Mouse (Mus musculus) forebrain, embryonic 10.5 days (tissue): ENCODE results near the gene Smarce1. TPM values are rescaled to one million over a fixed set of nuclear protein-coding genes. Genes with fewer than 3 reads are reported as not detected.
"Not testable (repeated sequence)": the region's sequence is repeated elsewhere in the genome, so short reads cannot be mapped to it uniquely, and the experiment has no call there.

Source experiments
- DNase-seq: peaks from one replicate; pipeline ENCODE4 v3.0.0-alpha.2; 2017; ENCODE audit warnings: low spot score; ENCODE audit errors: extremely low spot score
- H3K27ac ChIP-seq: fragments of 300-500 bp; sonication (generic); 2 replicates; pipeline ENCODE4 v1.5.1; 2016; ENCODE audit warnings: mild to moderate bottlenecking
- H3K27me3 ChIP-seq: fragments of 300-500 bp; sonication (generic); 2 replicates; pipeline ENCODE4 v1.6.1; 2016; ENCODE audit warnings: mild to moderate bottlenecking; ENCODE audit not compliant: poor library complexity, severe bottlenecking
- H3K36me3 ChIP-seq: fragments of 300-500 bp; sonication (generic); replicated peaks from 2 replicates; pipeline ENCODE4 v1.6.1; 2016; ENCODE audit warnings: mild to moderate bottlenecking, moderate library complexity
- H3K4me1 ChIP-seq: fragments of 300-500 bp; sonication (generic); 2 replicates; pipeline ENCODE4 v1.6.1; 2016
- H3K4me3 ChIP-seq: fragments of 300-500 bp; sonication (generic); 2 replicates; pipeline ENCODE4 v1.5.1; 2016; ENCODE audit warnings: mild to moderate bottlenecking, moderate library complexity
- H3K9me3 ChIP-seq: fragments of 300-500 bp; sonication (generic); 2 replicates; pipeline ENCODE4 v1.6.1; 2016; ENCODE audit warnings: mild to moderate bottlenecking, moderate library complexity
- WGBS: fragments of 180-500 bp; shearing (Covaris S2); methylation state at CpG from one replicate; pipeline ENCODE4 v1.1.7; 2016; 5-methylcytosine and 5-hydroxymethylcytosine counted together
- polyA plus RNA-seq: library from polyadenylated mRNA; unstranded; fragments of >200 nt; fragmentation: Nextera tagmentation; extraction: Ambion mirVana; gene quantifications from 2 replicates; pipeline ENCODE4 v1.2.1, GENCODE M21; 2016

Smarce1 gene
- polyA plus RNA-seq, 1 experiment from 2014 or later, result 322 TPM

DNA sequence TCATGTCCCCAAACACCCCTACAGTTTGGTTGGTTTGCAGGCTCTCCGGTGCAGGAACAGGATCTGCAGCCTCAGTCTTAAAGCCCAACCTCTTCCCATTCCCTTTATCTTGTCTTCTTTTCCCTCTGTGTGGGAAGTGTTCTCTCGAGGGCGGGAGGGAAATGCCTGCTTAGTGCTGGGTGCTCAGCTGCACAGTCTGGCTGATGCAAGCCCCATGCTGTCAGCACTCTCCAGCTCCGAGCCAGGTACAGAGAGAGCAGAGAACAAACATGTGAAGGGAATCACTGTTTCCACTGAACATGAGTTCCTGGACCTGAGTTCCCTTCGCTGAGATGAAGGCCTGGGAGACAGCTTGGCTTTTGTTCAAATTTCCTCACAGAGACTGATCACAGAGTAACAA is 19.4 kb upstream of the Smarce1 start:
- Histone ChIP-seq H3K9me3 (no peaks in the 10 kb centered on the region), H3K4me3 (no peak overlapping the region), H3K36me3 (no peaks in the 10 kb centered on the region), H3K27me3 (no peaks in the 10 kb centered on the region), H3K4me1 (peaks cover 5% of the 10 kb centered on the region; the same call in 1 of the 2 replicates), H3K27ac (no peak overlapping the region)
- no peak for DNase-seq
- WGBS, result 67% methylated on average over 5 of the region's 5 CpGs

DNA sequence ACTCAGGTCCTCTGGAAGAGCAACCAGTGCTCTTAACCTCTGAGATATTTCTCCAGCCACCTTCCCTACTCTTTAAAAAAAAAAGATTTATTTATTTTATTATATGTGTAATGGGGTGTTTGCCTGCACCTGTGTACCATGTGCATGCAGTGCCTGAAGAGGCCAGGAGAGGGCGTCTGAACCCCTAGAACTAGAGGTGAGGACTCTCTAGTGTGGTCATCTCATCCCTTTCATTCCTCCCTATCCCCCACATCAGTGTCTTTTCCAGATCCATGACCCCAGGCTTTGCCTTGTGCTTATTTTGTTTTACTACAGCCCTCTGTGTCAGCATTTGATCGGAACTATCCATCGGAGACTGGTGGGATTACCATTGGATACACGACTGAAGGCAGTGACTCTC is 18.3 kb upstream of the Smarce1 start:
- Histone ChIP-seq H3K36me3 (no peaks in the 10 kb centered on the region), H3K4me1 (peaks cover 7% of the 10 kb centered on the region), H3K9me3 (no peaks in the 10 kb centered on the region), H3K27ac (no peak overlapping the region), H3K27me3 (no peaks in the 10 kb centered on the region), H3K4me3 (no peak overlapping the region)
- WGBS, result 58% methylated on average over 4 of the region's 4 CpGs
- no peak for DNase-seq

DNA sequence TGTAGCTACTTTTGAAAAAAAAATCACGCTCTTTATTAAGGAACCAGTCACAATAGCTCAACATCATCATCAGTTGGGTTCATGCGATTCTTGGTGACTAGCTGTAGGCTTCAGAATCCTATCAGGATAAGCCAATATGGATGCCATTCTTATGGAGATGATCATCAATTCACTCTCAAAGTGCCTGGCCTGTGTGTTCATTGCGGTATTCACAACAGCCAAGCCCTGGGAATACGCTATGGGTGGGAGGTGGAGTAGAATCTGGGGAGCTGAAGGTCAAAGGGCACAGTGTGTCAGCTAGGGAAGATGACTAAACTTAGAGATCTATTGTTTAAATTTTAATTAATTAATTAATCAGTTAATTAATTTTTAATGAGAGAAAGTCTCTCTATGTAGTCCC is 17.1 kb upstream of the Smarce1 start:
- Histone ChIP-seq H3K4me1 (peaks cover 8% of the 10 kb centered on the region), H3K27ac (no peak overlapping the region), H3K36me3 (no peaks in the 10 kb centered on the region), H3K27me3 (no peaks in the 10 kb centered on the region), H3K4me3 (no peak overlapping the region), H3K9me3 (no peaks in the 10 kb centered on the region)
- no peak for DNase-seq
- 91% methylated on average over 4 of the region's 4 CpGs for WGBS

DNA sequence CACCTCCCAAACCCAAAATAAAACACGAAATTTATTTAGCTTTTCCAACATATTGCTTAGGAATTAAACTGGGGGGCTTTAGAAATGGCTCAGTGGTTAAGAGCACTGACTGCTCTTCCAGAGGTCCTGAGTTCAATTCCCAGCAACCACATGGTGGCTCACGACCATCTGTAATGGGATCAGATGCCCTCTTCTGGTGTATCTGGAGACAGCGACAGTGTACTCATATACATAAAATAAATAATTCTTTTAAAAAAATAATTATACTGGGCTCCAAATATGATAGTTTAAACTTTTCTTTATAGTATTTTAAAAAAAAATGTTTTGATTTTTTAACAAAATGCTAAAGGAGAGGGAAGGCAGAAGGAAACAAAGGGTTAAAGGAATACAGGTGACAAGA is 13.7 kb upstream of the Smarce1 start:
- DNase-seq, H3K4me3 ChIP-seq: not testable (repeated sequence)
- 55% methylated on average over 3 of the region's 3 CpGs for WGBS

DNA sequence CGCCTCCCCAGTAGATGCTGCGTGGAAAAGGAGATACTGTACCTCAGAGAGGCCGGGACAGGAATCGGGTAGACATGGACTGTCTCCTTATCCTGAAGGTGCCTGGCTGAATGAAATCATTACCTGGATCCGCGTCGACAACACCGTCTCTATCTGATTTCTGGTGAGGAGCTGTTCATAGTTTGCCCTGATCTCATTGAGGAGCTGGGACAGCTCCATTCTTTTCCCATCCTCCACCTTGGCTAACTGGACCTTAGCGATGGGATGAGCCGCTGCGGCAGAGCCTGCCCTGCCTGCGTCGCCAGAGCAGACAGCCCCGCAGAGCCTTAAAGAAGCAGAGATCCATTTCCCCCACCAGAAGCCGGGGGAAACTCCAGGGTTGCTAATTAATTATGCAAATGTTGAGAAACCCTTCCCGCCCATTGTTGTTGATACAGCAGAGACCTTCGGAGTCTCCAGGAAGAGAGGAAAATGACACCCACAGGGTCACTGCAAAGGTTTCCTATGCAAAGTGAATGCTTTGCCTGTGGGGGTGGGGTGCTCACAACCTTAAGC is 13.1 kb upstream of the Smarce1 start, which contains the start of gene Krt222:
TSS of gene Krt222 (minus strand) at position 266 of the 555 bp plus-strand sequence.
- peaks cover 8% of the 10 kb centered on the region for H3K4me1 ChIP-seq
- DNase-seq, result peak; percentile 20
- no peaks in the 10 kb centered on the region for H3K36me3 ChIP-seq
- no peaks in the 10 kb centered on the region for H3K27me3 ChIP-seq
- H3K9me3 ChIP-seq, result no peaks in the 10 kb centered on the region
- 8% methylated on average over 17 of the region's 17 CpGs for WGBS
- H3K27ac ChIP-seq, result no peak within 1 kb of the TSS
- peak within 1 kb of the TSS; percentile 40 for H3K4me3 ChIP-seq

More for the DNA sequence above, 13.7 kb upstream of the Smarce1 start:
- not testable (repeated sequence) for H3K27ac ChIP-seq, H3K27me3 ChIP-seq, H3K4me1 ChIP-seq, H3K9me3 ChIP-seq, H3K36me3 ChIP-seq

DNA sequence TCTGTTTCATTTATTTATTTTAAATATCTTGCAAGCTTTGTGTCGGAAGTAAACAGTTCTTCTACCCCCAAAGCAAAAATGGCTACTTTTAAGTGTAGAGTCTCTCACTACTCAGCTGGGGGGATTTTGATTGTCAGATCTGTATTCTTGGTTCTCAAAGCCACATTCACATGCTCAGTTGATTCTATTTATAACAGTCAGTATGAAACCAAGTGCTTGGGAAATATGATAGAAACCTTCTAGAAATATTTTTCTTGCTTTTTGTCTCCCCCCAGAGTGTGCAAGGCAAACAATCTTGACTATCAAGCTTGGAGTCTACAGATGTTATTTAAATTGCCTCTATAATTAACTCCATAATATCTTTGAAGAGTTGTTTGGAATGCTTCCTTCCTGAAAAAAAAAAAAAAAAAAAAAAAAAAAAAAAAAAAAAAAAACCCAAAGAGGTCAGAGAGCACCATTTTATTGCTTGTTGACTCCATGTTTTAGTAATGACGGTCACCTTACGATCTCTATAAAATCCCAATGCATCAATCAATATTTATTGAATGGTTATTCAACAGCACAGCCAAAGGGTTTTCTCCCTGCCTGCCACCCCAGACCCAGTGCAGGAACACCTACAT is 12.5 kb upstream of the Smarce1 start:
- Histone ChIP-seq H3K27ac (no peak overlapping the region), H3K9me3 (no peaks in the 10 kb centered on the region), H3K36me3 (no peaks in the 10 kb centered on the region), H3K4me1 (peaks cover 8% of the 10 kb centered on the region), H3K4me3 (peak overlapping the region; percentile 40), H3K27me3 (no peaks in the 10 kb centered on the region)
- no peak for DNase-seq
- 85% methylated on average over 3 of the region's 3 CpGs for WGBS

DNA sequence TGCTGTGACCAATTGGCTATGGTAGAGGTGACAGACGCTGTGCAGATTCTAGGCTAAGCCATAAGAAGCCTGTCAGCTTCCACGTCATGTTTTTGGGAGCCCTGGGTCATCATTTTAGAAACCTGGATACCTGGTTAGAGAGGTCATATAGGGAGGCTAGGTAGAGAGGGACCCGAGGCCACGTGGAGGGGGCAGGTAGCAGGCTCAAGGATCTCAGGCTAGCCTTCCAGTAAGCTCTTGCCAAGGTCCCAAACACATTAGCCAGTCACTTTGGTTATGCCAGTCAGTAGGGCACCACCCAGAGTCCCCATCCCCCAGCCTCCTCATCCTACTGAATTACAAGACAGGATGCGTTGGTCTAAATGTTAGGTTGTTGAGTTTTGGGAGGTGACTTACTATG is 11.2 kb upstream of the Smarce1 start:
- WGBS, result 80% methylated on average over 5 of the region's 5 CpGs
- Histone ChIP-seq H3K36me3 (no peaks in the 10 kb centered on the region), H3K9me3 (no peaks in the 10 kb centered on the region)

DNA sequence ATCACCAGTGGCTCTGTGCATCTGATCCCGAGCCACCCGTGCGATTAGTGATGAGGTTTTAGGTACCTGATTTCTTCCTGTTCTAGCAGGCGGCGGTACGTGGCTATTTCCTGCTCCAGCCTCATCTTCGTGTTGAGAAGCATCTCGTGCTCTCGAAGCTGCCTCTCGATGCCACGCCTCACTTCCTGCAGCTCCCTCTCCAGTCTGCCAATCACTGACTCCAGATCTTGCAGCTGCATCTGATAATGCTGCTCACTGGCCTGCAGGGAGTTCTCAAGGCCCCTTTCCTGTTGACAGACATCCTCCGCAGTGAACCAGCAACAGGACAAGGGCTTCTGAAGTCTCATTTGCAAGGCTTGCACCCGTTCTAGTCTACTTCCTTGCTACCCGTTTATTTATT is 7.7 kb upstream of the Smarce1 start:
- Histone ChIP-seq H3K4me3 (no peak overlapping the region), H3K9me3 (no peaks in the 10 kb centered on the region), H3K27me3 (no peaks in the 10 kb centered on the region), H3K27ac (no peak overlapping the region), H3K4me1 (no peaks in the 10 kb centered on the region), H3K36me3 (no peaks in the 10 kb centered on the region)
- no peak for DNase-seq
- 73% methylated on average over 14 of the region's 14 CpGs for WGBS

More for the DNA sequence above, 11.2 kb upstream of the Smarce1 start:
- Histone ChIP-seq H3K4me1 (peaks cover 8% of the 10 kb centered on the region), H3K27me3 (no peaks in the 10 kb centered on the region), H3K27ac (no peak overlapping the region), H3K4me3 (no peak overlapping the region)
- DNase-seq, result no peak

DNA sequence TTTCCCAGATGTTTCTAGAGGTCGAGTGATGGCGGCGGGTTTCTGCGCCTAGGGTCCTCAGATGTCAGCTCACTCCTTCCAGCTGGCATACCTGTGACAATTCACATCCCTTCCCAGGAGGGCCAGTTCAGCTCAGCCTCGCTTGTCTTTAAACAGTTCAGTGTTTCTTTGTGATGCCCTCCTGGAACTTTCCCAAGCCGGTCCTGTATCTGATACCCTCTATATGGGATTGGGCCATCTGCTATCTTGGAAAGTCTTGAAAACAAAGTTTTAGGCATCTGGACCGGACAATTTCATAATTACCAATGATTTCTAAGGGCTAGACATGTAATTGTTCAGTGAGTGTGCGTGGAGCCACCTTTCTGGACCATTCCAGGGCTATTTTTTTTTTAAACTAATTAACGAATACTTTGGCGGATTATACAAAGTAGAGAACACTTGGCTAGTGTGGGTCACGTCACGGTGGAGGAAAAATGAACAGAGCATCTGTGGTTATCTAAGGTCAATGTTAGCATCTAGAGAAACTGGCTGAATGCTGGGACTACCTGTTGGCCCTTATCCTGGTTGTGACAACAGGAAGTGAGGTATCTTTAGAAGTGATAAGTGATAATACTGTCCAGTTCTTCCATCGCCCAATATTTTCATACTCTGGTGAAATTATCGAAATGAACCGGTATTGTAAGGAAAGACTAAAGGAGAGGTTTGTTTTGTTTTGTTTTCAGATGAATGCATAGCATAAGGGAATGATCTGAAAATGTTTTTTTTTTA is 416 bp upstream of the Smarce1 start:
- peaks cover 35% of the 10 kb centered on the region for H3K4me1 ChIP-seq
- no peak for DNase-seq
- H3K27me3 ChIP-seq, result no peaks in the 10 kb centered on the region
- no peaks in the 10 kb centered on the region for H3K9me3 ChIP-seq
- H3K36me3 ChIP-seq, result peaks cover 20% of the 10 kb centered on the region
- WGBS, result 25% methylated on average over 15 of the region's 15 CpGs
- H3K27ac ChIP-seq, result peak overlapping the region; percentile 100
- H3K4me3 ChIP-seq, result peak overlapping the region; percentile 87

DNA sequence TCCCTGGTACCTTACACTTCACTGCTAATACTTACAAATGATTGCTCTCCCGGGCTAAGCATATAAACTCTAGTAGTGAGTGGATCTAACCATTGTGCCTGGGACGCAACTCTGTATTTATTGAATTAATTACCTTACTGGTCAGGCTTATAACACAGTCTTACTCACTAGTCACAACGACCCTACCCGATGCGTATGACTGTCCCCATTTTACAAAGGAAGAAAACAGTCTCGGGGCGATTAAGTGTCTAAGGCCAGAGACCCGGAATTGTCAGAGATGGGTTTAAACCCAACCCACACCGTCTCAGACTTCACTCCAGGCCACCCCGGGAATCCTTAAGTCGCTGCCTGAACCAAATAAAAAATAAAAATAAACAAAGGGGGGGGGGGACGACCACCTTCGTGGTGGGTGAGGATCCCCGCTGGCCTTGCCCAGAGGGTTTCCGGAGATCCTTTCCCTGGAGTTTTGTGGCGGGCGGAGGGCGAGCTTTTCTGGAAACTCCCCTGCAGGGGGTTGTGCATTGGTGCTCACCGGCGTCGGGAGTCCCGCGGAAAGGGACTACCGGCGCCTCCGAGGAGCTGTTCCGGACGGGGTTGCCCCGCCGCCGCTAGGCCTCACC is 1.1 kb downstream of the Smarce1 start:
- Histone ChIP-seq H3K4me1 (peaks cover 37% of the 10 kb centered on the region), H3K27me3 (no peaks in the 10 kb centered on the region), H3K36me3 (peaks cover 35% of the 10 kb centered on the region), H3K4me3 (peak overlapping the region; percentile 87), H3K27ac (peak overlapping the region; percentile 100), H3K9me3 (no peaks in the 10 kb centered on the region)
- under 1% methylated on average over 31 of the region's 31 CpGs for WGBS
- DNase-seq, result no peak

DNA sequence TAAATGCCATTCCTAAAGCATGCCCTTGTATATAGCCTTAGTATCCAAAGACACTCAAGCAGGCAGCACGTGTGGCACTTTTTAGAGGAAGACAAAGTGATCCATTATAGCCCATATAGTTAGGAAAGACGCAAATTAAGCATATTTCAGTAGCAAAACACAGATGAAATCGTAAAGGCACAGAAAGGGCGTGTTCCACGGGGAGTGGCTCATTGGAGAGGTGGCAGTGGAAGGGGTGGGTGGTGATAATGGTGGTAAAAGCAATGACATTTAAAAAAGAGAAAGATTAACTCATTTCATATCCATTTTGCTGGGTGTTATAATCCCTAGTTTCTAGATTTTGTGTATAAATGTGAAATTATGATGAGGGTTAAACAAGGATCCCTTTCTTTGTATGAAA is 4.5 kb downstream of the Smarce1 start:
- H3K4me3 ChIP-seq, result no peak overlapping the region
- 92% methylated on average over 5 of the region's 5 CpGs for WGBS
- H3K4me1 ChIP-seq, result peaks cover 30% of the 10 kb centered on the region
- no peaks in the 10 kb centered on the region for H3K9me3 ChIP-seq
- no peak overlapping the region for H3K27ac ChIP-seq
- H3K36me3 ChIP-seq, result peaks cover 68% of the 10 kb centered on the region
- no peaks in the 10 kb centered on the region for H3K27me3 ChIP-seq
- DNase-seq, result no peak

DNA sequence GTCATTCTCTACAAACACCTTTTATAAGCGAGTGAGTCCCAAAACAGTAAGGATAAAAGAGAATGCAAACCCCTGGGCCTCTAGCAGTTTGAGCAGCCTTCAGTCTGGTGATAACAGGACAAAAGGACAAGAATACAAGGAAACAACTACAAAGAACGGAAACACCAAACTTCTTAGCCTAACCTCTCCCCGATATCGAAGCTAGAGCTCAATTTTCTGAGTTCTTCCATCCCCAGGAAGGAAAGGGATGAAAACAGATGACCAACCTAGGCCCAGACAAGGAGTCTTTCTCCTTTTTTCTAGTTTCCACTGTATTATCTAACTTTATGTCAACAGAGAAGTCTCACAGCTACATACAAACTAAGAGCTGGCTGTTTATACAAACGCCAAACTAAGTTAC is 7.5 kb downstream of the Smarce1 start:
- no peak overlapping the region for H3K27ac ChIP-seq
- no peaks in the 10 kb centered on the region for H3K9me3 ChIP-seq
- WGBS, result 86% methylated on average over 5 of the region's 5 CpGs
- H3K4me3 ChIP-seq, result no peak overlapping the region
- H3K4me1 ChIP-seq, result peaks cover 16% of the 10 kb centered on the region
- no peaks in the 10 kb centered on the region for H3K27me3 ChIP-seq
- no peak for DNase-seq
- H3K36me3 ChIP-seq, result peaks cover 98% of the 10 kb centered on the region

DNA sequence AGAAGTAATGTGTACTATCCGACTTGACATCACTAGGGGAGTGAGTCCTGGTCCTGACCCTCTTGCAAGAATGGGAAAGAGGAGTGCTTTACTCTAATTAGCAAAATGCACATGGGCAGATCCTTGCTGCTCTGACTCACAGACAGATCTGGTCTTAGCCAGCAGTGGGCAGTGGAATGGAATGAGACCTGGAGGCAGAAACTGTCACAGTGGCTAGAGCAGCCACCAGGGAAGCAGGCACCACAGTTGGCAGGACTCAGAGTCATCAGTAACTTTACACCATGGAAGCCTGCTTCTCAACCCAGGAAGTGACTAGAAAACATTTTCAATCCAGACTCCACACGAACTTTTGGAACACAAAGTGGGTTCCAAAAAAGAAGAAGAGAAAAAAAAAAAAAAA is 9.0 kb downstream of the Smarce1 start:
- WGBS, result 80% methylated on average over 2 of the region's 2 CpGs
- Histone ChIP-seq H3K36me3 (peaks cover 98% of the 10 kb centered on the region), H3K9me3 (no peaks in the 10 kb centered on the region), H3K4me3 (no peak overlapping the region), H3K27ac (no peak overlapping the region), H3K27me3 (no peaks in the 10 kb centered on the region), H3K4me1 (peaks cover 3% of the 10 kb centered on the region; the same call in 1 of the 2 replicates)
- DNase-seq, result no peak
